Mouse (Mus musculus): ENCODE measurements around the gene Ube2v1. TPM values are rescaled to one million over a fixed set of nuclear protein-coding genes. Genes with fewer than 3 reads are reported as not detected.
A peak's percentile ranks its signal among the peaks of the same experiment; 100 is the strongest.

Ube2v1 gene
- total RNA-seq, 4 experiments from 2014 or later, result 120 to 152 (median 139) TPM

DNA sequence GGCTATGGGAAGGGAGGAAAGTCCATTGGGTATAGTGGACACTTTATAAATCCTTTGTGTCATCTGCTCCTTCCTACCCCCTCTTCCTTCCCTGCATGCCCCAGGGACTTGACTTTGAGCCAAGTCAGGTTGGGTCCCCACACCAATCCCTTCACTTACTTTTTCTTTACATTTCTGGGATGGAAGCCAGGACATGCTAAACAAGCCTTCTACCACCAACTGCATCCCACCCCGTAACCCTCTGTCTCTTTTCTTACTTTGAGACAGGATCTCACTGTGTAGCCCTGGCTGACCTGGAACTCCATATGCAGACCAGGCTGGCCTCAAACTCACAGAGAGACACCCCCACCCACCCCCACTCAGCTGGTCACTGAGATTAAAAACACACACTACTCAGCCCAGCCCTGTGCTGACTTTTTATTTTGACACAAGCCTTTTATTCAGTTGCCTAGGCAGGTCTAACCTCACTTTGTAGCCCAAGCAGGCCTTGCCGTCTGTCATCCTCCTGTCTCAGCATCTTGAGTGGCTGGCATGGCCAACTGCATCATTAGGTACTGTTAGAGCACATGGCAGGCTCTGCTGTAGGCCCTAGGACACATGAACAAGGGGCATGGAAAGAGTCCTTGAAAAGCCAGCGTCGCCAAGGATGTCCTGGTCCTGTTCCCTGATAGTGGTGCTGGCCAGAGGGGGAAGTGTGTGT, 38.2 kb downstream of the Ube2v1 start:
- no peak for DNase-seq (ENCODE audit: low spot score)

DNA sequence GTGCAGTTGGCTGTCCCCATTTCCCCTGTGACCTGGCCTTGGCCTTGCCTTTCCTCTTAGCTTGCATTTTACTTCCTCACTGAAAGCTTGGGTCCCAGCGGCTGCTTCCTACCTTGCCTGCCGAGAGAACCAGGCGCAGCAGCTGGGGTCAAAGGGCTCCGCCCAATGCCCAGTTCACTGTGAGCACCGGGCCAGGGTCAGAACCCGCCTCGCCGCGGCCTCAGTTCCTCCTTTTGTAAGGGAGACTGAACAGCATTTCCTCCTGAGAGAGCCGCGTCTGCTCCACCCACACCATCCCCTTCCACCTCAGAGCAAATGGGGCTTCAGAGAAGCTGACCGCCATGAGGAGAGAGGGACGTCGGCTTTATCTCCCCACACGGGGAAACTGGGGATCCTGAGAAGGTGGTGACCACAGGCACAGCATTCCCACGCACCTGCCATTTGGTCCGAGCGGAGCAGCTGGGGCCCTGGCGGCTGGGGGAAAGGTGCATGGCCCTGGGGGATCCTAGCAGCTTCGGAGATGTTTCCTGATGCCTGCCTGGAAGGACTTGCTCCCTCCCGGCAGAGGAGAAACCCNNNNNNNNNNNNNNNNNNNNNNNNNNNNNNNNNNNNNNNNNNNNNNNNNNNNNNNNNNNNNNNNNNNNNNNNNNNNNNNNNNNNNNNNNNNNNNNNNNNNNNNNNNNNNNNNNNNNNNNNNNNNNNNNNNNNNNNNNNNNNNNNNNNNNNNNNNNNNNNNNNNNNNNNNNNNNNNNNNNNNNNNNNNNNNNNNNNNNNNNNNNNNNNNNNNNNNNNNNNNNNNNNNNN, 42.9 kb downstream of the Ube2v1 start:
- peak; percentile 82 for DNase-seq (ENCODE audit: low spot score)

DNA sequence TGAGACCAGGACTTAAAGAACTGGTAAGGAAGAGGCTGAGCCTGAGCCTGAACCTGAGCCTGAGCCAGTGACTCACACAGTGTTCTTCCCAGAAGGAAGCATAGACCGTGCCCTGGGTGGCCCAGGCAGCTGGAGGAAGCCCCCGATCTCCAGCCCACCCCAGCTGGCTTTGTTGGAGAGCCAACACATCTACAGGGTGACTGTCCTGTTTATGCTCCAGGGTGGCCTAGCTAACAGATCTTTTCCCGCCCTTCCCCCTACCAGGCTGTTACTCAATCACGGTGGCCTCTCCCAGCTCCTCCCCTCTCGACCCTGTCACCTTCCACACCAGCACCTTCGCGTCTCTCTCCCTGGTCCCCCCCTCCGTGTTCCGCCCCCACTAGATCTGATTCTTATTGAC, 44.9 kb downstream of the Ube2v1 start:
- DNase-seq (ENCODE audit: low spot score), result no peak

DNA sequence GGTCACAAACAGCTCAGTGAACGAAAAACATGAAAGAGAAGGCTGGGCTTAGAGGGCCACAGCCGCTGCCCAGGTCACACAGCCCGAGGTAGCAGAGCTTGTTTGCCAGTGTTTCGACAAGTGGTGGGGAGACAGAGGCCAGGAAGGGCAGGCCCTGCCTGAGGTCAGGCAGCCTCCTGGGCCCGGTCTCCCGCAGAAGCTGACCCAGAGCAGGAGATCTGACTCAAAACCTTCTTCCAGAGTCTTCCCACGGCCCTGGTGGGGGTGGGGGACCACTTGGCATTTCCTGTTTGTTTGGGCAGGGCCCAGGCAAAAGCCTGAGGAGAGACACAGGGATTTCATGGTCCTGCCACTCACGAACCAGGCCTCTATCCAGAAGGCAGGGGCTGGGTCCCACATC, 45.9 kb downstream of the Ube2v1 start:
- peak; percentile 48 for DNase-seq (ENCODE audit: low spot score)

DNA sequence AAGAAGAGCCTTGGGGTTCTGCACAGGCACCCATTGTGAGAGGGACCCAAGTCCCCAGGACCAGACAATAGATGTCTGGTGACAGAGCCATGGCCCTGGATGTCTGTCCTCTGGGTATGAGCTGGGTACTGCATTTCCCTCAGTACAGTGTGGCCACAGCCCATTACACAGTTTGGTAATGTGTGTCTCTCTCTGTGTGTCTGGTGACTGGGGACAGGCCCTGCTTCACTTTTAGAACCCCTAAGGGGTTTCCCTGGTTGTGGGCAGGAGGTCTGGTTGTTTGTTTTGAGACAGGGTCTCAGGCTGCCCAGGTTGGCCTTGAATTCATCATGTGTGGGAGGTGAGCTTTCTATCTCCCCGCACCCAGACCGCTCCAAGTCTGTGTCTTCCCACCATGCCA, 46.6 kb downstream of the Ube2v1 start:
- DNase-seq (ENCODE audit: low spot score), result no peak

DNA sequence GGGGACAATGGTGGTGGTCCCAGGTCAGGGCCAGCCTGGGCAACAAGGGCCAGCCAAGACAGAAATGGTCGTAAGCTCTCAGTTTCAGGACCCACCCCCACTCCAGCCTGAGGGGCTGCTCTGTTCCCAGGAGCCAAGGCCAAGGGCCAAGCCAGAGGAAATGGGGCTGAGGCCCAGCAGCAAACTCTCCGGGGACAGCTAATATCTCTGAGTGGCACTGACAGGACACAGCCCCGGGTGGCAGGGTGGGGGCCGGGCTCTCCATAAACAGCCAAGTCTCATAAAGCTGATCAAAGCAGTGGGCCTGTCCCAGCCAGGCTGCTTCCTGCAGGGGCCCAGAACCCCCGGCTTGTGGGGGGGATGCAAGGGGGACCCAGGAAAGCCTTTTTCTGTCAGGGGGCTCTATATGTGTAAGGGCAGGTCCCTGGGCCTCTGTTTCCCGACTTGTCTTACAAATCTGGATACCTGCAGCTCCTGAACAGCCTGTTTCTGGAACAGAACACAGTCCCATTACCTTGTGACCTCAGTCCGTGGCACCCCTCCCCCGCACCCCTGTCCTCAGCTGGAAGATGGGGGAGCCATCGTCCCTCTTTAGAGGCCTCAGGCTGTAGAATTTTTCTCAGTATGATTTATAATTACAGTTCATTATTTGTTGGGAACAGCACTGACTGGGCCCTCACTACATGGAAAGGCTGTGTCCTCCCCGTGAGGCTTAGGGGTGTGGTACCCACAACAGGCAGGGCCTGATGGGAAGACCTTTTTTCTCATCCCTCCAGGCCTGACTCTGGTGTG, 48.5 kb downstream of the Ube2v1 start:
- DNase-seq (ENCODE audit: low spot score), result no peak

DNA sequence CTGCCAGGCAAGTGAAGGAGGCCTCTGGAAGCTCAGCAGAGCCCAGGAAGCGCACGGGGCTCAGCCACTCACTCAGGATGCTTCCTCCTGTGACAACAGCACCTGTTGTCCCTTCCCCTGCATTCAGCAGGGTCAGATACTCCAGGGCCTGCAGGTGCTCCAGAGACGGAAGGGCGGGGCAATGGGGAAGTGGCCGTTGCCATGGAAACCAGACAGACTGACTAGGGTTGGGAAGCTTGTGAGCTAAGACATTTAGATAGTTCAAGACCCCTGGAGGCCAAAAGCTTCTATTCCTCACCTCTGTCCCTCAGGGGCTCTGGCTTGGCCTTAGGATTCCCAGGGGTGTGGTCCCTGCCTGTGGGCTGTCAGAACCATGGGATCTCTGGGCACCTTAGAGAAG, 53.4 kb downstream of the Ube2v1 start:
- no peak for DNase-seq (ENCODE audit: low spot score)

DNA sequence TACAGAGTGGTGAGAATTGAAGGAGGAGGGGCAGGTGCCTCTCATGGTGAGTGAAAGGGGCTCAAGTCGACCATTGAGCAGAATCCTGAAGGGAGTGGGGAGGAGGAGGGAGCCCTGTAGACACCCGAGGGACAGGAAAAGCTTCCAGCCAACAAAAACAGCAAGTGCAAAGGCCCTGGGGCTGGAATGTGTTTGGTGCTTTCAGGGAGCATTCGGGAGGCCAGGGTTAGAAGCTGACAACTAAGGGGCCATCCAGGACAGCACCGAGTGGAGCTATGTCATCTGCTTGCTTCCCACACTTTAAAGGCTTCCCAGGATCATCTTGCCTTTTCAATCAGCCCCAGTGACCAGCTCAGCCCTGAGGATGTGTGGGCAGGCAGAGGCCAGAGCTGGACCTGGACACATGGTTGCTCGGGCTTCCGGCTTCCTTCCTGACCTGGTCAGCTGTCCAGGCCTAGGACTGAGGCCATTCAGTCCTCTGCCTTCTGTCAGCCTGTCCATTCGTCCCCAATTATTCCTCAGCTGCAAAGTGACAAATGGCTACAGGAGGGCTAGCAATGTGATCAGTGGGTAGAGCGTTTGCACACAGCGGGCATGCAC, 54.6 kb downstream of the Ube2v1 start:
- no peak for DNase-seq (ENCODE audit: low spot score)

DNA sequence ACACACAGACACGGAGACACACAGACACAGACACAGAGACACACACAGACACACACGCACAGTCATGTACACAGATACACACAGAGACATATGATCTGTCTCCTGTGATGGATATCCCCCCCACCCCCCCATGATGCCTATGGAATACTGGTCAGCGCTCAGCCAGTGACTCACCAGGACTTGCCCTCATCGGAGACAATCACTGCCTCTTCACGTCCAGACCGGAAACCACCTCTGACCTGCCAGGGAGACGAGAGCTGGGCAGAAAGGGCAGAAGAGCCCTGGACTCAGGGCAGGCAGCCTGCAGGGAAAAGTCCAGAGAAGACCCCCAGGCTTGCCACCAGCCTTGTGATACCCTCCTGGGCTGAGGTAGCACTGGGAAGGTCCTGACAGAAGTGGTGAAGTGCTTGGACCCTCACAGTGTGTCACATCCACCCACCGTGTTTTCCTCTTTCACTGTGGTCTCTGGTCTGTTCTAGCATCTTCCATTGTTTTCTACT, 55.7 kb downstream of the Ube2v1 start:
- DNase-seq (ENCODE audit: low spot score), result no peak

DNA sequence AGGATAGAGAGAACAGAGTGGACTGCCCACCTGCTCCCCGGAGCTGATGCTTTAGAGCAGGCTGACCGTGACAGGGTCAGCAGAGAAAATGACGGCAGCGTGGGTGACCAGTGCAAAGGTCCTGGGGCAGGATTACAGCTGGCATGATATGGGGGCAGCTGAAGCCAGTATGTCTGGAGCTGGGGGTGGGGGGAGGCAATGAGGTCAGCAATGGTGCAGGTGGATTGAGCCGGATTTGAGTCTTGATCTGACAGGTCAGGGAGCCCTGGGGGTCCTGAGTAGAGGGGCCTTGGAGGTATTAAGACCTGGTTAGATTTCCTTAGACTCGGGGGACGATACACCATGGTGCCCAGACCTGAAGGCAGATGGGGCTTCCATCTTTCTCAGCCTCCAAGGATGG, 56.3 kb downstream of the Ube2v1 start:
- DNase-seq (ENCODE audit: low spot score), result no peak

DNA sequence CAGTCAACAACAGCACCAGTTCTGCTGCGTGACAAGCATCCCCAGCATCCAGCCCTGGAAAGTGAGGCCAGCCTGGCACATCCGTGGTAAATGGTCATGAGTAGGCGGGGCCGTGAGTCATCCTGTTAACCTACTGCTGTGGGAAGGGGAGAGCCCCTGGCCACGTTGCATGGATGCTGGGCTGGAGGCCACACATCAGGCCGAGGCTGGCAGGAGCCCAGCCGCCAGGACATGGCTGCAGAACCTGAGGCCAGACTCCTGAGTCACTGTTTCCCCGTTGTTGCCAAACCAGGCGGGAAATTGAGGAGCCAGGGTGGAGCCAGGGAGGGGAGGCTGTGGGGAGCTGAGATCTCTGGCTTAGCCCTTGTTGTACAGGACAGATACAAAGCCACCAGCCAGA, 57.1 kb downstream of the Ube2v1 start:
- DNase-seq (ENCODE audit: low spot score), result peak; percentile 77

DNA sequence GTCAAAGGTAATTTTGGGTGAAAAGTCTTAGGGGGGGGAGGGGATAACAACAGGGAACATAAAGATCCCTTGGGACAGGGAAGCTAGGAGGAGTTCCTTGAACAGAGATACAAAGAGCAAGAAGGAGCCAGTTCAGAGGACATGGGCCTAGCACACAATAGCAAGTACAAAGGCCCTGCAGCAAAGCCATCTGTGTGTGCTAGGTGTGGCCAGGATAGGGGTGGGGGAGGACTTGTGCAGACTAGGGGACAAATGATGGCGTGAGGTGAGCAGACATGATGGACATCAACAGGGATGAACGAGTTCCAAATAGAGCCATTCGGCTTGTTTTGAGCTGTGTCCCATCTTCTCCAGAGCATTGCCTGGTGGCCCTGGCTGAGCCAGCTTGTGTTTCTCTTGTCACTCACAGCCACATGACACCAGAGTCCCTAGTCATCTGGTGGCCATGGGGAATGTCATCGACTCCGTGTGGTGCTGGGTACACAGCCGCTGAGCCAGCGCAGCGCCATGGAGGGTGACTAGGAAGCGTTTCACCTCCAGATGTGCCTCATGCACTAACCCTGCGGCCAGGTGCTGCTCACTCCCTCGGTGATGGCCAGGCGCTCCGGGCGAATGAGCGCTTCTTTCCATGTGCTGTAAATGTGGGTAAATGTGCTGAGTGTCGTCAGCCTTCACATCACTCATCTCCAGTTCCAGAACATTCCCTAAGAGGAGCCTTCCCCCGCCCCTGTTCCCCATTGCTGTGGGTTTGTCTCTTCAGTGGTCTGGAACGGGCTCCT, 60.3 kb downstream of the Ube2v1 start:
- no peak for DNase-seq (ENCODE audit: low spot score)

DNA sequence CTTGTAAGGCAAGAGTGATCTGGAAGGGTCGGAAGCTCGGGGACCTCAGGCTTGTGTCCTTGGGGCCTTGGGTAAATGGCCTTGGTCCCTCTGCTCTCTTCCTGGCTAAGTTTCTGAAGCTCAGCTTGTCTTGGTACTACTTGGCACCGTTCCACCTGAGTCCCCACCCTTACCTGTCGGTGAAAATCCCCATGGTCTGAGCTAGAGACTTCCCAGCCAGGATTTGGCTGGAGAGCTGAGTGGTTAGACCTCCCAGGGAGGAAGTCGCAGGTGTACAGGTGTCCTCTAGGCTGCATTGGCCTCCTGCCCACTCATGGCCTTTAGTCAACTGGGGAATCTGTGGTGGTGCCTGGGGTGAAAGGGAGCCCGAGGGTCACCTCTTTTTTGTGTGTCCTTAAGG, 61.1 kb downstream of the Ube2v1 start:
- no peak for DNase-seq (ENCODE audit: low spot score)

DNA sequence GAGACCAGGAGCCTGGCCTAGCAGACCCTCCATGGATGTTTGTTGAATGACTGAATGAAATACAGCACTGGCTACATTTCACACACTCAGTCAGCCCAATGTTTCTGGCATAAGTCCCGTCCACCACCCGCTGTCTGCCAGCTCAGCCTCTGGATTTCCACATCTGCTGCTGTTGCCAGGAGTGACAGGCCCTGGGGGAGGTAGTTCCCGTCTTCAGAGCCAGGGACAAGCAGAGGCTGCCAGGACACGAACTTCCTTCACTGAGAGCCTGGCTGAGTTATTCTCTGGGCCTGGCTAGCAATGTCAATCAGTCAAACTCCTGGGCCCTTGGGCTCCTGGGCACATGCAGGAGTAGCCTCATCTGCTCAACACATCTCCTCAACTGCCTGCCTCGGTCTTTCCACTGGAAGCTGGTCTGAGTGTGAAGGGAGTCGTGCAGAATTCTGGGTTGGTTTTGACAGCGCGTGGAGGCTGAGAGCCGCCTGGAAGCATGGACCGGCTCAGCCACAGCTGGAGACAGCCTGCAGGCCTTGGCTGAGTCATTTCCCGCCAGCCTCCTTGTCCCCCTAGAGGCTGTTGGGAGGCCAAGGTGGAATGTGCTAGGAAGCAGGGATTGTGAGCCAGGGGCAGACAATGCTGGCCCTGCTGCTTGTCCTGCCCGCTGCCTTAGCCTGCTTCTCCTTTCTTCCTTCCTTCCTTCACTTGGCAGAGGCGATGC, 61.8 kb downstream of the Ube2v1 start:
- peak; percentile 87 for DNase-seq (ENCODE audit: low spot score)

DNA sequence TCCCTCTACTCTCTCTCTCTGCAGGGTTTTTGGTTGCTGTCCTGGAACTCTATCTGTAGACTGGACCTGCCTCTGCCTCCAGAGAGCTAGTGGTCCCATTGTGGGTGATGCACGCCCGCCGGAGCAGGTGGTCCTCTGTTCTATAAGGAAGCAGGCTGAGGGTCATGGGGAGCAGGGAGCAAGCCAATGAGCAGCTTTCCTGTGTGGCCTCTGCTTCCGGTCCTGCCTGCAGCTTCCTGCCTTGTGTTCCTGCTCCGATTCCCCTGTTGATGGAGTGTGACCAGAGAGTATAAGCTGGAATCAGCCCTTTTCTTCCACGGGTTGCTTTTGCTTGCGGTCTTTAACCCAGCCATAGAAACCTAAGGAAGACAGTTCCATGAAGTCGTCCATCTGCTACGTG, 63.8 kb downstream of the Ube2v1 start:
- DNase-seq (ENCODE audit: low spot score), result no peak

DNA sequence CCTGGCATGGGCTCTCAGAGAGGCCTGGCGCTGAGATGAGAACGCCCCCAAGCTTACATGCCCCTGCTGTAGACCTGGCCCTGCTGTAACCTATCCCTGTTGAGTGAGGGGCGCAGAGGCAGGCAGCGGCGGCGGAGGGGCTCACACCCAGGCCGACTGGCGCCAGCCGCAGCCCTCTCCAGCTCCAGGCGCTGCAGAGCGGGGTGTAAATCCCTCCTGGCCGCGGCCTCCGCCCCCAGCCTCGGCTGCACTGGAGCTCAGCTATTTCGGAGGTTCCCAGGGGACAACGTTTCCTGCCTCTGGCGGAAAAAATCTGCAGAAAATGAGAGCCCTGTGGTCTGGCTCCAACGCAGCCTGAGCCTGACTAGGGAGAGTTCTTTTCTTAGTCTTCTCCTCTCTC, 66.2 kb downstream of the Ube2v1 start:
- DNase-seq (ENCODE audit: low spot score), result peak; percentile 89

DNA sequence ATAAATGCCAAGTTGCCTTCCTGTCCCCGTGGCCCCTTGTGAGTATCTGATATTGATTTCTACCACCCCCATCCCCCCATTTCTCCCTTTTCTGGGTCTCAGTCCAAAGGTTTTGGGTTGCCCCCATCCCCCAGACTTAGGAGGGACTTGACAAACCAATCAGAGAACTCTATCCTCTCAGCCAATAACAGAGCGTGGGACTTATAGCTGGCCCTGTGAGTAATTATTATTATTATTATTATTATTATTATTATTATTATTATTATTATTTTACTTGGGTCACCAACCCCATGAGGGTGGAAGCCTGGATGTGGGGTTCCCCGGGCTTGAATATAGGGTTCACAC, 66.6 kb downstream of the Ube2v1 start:
- no peak for DNase-seq (ENCODE audit: low spot score)

DNA sequence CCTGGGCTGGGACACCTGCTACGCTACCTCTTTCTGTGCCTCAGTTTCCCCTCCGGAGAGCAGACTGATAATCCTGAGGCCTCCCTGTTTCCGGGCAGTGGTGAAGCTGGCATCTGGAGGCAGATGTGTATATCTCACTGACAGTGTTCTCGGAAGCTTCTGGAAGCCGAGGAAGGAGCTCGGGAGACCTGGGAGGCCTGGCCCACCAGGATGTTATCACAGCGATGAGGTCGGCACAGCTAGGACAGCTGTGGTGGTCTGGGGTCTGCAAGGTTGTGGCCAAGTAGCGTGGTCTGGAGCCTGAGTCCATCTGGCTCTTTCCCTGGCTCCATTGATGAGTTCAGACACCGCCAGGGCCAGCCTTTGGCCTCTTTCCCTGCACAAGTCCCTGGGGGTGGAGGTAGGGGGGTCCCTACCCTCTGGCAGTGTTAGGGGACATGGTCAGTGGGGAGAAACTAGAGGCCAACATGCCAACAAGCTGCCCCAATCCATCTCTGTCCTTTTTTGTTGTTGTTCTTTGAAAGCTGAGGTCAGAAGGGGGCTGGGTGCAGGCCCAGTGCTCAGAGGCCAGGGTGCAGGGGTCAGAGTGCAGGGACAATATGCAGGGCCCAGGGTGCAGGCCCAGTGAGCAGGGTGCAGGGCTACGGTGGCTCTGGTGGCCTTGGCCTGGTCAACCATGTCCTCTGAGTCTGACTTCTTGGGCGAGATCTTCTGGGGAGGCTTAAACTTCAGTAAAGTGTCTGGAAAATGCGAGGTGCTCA, 67.2 kb downstream of the Ube2v1 start:
- no peak for DNase-seq (ENCODE audit: low spot score)

DNA sequence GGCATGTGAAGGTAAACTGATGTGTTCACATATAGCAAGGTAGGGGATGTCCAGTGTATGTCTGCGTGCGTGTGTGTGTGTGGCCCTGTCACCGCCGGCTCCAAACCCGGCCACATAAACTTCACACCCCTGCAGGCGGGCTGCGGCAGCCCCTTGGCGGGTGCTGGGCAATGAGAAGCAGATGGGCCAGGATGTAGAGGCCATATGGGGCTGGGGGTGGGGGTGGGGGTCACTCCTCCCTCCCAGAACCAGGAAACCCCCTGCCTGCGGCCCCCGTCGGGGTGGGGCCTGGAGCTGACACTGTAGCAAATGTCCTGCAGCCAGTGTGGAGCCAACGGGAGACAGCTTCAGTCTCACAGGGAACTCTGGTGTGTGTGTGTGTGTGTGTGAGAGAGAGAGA, 68.2 kb downstream of the Ube2v1 start:
- DNase-seq (ENCODE audit: low spot score), result no peak

DNA sequence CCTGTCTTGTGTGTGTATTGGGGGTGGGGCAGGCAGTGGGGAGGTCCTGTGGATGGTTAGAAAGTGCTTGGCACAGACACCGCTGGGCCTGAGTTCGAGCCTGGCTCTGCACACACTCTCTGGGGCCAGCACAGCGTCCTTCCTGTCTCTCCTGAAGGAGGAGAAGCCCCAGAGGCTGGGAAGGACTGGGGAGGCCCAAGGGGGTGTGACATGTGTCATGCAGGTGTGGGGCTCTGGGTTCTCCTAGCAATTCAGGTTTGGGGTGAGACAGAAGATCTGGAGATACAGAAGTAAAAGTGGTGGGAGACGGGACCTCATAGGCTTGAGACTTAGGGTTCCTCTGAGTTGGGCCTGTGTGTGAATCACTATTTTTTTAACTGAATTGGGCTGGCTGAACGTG, 68.9 kb downstream of the Ube2v1 start:
- no peak for DNase-seq (ENCODE audit: low spot score)

All from heart, adult 8-10 months (tissue).